Mouse (Mus musculus) brain, embryonic 14.5 days (tissue): Measurements from ENCODE around the gene Rbm47.

Experiments
- CTCF ChIP-seq: fragments of 200-500 bp; IDR thresholded peaks from 2 replicates; pipeline ENCODE4 v1.5.1; 2012; ENCODE audit warnings: inconsistent platforms, mild to moderate bottlenecking, moderate library complexity, borderline replicate concordance; ENCODE audit not compliant: insufficient read depth, insufficient read length; ENCODE audit errors: extremely low read depth
- POLR2A ChIP-seq: fragments of 200-500 bp; IDR thresholded peaks from 2 replicates; pipeline ENCODE4 v1.6.1; 2012; ENCODE audit warnings: mild to moderate bottlenecking, inconsistent platforms, borderline replicate concordance; ENCODE audit not compliant: poor library complexity, insufficient read depth, insufficient read length, severe bottlenecking; ENCODE audit errors: extremely low read depth

DNA sequence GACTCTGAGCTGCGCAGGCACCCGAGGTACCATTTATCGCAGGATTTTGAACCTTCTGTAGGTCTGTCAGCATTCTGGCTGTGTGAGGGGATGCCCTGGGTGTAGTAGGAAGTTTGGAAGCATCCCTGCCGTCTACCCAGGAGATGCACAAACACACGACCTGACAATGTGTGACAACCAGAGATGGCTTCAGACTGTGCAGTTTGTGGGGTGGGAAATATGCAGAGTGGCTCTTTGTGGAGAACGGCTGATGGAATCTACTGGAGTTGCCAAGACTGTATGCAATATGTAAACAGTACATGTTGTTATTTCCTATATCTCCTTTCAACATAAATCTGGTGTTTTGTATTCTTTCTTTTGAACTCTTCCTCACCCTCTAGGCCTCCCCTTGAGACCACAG lies 135.9 kb downstream of the Rbm47 start:
- TF ChIP-seq CTCF (no peak), POLR2A (no peak)
